Mouse (Mus musculus) left cerebral cortex, adult 18-20 months (tissue): ENCODE data around the gene Larp1. TPM values are rescaled to one million over a fixed set of nuclear protein-coding genes. Genes with fewer than 3 reads are reported as not detected.
A peak's percentile ranks its signal among the peaks of the same experiment; 100 is the strongest.
"Not testable (repeated sequence)": the region's sequence is repeated elsewhere in the genome, so short reads cannot be mapped to it uniquely, and the experiment has no call there.

ENCODE experiments used
- DNase-seq, 2 experiments: peaks; one replicate each; pipeline ENCODE4 v3.0.0; 2021 to 2022; ENCODE audit warnings: low spot score in 2 of 2, mixed read lengths in 1 of 2
- total RNA-seq, 2 experiments: library from RNA; stranded (reverse); gene quantifications; 2 replicates each; pipeline ENCODE4 v1.2.3; 2021

Larp1 gene
- total RNA-seq, 2 experiments from 2014 or later, result 87.5 to 89.1 TPM

- no peak for DNase-seq
These were observed 17.5 kb downstream of the Larp1 start for GRCm38 (mm10) chr11:58026337-58026736.

DNA sequence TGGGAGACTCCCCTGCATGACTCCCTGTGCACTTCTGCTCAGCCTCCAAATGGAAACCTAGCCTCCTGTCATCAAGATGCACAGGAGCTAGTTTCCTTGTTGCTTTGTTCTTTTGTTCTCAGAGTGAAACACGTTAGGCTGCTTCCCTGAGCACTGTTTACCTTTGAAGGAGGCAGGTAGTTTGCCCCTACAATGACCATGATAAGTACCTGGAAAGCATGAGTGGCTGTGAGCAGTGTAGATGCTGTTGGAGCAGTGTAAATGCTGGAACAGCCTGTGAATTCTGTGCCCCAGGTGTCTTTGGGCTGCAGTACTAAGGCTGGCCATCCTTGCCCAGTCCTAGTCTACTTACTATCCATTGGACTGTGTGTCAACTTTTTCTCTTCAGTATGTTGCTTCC is 18.0 kb downstream of the Larp1 start:
- DNase-seq, result no peak

DNA sequence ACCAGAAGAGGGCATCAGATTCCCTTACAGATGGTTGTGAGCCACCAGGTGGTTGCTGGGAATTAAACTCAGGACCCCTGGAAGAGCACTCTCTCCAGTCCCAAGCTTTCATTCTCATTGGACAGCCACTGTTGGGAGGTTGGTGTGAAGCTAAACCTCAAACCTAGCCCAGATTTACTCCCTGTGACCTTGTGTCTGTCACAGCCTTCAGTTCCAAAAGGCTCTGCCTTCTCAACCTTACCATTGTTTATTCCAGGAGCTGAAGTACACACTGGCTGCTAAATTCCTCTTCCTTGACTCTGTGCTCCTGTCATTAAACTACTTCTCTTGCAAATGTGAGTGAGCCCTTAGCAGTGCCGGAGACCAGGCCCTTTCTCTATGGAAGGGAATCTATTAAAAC is 20.1 kb downstream of the Larp1 start:
- no peak for DNase-seq

GRCm38 (mm10) chr11:58029869-58030268 is 21.0 kb downstream of the Larp1 start:
- no peak for DNase-seq

DNA sequence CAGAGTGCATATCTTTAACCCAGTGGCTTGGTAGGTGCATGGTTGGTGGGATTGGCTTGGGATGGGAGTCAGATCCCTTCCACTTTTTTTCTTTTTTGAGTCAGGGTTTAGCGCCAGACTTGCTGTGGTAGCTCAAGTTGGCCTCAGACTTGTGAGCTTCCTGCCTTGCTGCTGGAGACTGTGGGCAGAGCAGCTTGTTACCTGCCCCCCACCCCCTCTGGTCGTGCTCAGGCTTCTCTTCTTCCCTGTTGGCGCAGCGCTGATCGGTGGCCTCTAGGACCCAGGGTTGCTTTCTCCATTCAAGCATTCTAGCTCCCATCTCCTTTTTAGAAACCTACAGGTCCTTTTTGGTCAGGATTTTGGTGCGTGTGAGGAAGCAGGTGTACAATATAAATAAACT is 22.3 kb downstream of the Larp1 start:
- DNase-seq, result no peak

DNA sequence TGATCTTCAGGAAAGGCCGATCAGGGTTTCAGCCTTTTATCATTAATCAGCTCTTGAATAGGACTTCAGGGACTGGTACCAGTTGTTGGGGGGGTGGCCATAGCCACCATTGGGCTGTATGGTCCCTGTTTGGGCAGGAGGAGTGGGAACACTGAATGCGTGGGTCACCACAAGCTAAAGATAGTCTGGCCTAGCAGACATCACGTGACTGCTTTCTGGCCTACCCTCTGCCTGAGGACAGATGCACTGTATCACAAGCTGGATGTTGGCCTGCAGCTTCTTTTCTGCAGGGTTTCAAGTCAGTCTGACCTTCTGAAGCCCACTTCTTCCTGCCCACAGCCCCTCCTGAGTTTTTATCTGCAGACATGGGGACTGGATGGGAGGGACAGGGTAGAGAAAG is 24.8 kb downstream of the Larp1 start:
- DNase-seq, result no peak

GRCm38 (mm10) chr11:58039027-58039426 is 30.2 kb downstream of the Larp1 start:
- no peak for DNase-seq

DNA sequence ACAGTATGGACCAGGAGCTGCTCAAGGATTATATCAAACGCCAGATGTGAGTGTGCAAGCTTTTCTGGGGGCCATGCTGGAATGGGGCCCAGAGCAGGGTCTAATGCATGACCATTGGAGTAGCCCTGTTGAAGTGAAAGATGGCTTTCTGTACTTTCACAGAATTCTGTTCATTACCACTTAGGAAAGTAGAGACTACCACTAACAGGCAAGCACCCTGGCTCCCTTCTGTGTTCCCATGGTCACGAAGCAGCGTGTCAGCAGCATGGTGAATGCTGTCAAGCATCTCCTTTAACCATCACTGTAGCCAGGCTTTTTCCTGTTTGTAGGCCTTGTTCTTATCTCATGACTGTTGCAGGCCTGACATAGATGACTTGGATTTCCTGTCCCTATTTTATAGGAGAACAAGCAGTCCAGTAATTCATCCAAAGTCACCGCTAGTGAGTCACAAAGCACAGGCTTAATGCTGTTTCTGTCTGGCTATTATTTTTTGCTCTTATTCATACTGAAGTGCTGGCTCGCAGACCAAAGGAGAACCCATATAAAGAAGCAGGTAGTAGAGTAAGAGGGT is 34.1 kb downstream of the Larp1 start:
- DNase-seq, result no peak

DNA sequence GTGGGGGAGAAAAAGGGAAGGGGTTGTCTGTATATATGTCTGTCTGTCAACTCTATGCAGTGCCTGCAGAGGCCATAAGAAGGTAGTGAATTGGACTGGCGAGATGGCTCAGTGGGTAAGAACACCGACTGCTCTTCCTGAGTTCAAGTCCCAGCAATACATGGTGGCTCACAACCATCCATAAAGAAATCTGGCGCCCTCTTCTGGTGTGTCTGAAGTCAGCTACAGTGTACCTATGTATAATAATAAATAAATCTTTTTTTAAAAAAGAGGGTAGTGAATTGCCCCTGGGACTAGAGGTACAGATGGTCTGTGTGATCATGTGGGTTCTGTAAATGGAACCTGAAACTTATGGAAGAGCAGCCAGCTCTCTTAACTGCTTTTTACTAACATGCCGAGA is 37.6 kb downstream of the Larp1 start:
- no peak for DNase-seq

GRCm38 (mm10) chr11:58057455-58057854 is 48.6 kb downstream of the Larp1 start:
- peak; percentile 55 to 59 for DNase-seq

DNA sequence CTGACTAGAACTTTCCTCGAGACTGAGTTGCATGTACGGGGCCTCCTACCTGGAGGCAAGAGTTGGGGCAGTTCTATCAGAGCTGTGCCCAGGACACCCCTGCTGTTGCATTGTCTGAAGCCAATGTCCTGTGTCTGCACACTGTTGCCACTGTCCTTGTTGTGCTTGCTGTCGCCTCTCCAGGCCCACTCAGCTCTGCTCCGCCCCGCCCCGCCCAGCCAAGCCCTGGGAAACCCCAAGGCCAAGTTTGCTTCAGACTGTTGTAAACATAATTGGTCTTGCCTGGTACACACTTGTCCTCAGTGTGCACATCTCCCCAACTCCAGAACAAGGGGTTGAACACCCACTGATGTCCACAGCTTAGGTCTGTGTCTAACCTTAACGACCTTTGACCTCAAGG is 50.9 kb downstream of the Larp1 start:
- not testable (repeated sequence) for DNase-seq

DNA sequence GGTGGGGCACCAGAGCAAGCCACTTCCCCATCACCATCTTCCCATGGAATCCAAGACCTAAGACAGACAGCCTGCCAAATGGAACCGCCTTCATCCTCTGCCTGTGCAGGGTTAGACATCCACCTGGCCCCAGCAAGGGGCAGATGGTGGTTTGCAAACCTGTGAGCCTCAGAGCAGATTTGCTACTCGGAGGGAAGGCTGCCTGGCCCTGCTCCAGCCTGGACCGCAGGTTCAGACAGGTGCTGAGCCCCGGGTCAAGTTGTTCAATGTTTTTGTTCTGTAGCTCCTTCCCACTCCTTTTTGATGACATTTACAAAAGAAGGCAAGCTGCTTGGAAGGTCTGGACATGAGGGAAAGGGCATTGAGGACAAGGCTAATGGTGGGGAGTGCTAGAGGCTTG is 52.4 kb downstream of the Larp1 start:
- not testable (repeated sequence) for DNase-seq

DNA sequence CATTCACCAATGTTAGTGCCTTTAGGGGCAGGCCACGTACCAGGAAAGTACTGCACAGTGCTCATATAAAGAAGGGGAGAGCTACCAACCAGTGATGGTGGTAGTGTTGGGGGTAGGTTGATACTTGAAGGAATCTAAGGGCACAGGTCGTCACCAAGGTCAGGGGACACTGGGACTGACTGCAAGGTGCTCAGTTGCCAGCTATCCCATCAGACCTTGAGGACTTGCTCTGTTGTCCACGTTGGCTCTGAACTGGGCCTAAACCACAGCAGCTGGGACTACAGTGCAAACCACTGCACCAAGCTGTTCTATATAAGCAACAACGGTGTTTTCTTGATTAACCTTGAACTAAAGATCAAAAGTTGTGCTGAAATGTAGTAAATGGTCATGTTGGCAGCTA is 53.7 kb downstream of the Larp1 start:
- no peak for DNase-seq

DNA sequence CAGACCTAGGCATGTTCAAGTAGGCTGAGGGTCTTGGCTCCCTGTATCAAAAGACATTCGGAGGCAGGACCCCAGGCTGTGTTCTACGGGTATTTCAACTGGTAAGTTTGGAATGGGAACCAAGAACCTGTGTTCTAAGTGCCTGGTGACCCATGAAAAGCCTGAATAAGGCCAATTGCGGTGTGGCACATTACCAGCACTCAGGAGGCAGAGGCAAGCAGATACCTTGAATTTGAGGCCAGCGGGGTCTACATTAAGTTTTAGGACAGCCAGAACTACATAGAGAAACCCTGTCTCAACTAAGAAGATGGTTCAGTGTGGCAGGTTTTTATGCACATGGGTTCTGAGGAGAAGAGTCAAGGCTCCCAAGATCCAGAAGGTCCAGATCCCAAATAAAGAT is 56.2 kb downstream of the Larp1 start:
- DNase-seq, result no peak

DNA sequence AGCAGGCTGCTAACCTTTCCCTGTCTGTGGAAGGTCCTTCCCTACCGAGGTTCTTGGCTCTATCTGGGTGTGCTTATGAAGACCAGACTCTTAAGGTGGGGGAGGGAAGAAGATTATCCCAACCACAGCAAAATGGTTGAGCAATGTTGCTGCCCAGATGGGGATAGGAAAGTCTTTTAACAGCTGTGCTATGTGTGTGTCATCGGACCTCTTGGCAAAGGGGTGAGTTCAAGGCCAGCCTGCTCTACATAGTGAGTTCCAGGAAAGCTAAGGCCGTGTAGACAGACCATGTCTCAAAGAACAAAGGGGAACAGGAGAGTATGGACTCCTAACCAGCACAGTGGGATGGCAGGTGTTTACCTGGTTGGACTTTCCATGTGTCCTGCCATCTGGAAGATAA is 64.1 kb downstream of the Larp1 start:
- no peak for DNase-seq

GRCm38 (mm10) chr11:58077270-58077669 is 68.4 kb downstream of the Larp1 start:
- no peak for DNase-seq

GRCm38 (mm10) chr11:58081716-58082115 is 72.9 kb downstream of the Larp1 start:
- DNase-seq, result no peak

GRCm38 (mm10) chr11:58092541-58092940 is 83.7 kb downstream of the Larp1 start:
- no peak for DNase-seq

- DNase-seq, result no peak
These were observed 84.2 kb downstream of the Larp1 start, which contains the start of gene Gm12248 for GRCm38 (mm10) chr11:58093021-58093528. Gene Gm12248, minus strand, starts transcription at chr11:58093134.

DNA sequence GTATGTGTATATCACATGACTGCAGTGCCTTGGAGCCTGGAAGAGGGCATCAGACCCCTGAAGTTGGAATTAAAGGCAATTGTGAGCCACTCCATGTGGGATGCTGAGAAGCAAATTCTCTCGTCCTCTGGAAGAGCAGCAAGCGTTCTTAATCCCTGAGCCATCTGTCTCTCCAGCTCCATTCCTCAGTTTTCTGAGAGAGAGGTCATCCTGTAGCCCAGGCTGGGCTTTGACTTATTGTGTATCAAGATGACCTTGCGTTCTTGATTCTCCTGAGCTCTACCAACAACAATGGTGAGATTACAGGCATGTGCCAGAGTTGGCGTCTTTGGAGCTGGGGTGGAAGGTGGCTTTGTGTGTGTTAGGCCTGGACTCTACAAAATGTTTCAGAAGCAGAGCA is 85.9 kb downstream of the Larp1 start:
- no peak for DNase-seq

- no peak for DNase-seq
These were observed 86.7 kb downstream of the Larp1 start for GRCm38 (mm10) chr11:58095561-58095960.

GRCm38 (mm10) chr11:58096160-58096559 is 87.3 kb downstream of the Larp1 start:
- DNase-seq, result no peak

DNA sequence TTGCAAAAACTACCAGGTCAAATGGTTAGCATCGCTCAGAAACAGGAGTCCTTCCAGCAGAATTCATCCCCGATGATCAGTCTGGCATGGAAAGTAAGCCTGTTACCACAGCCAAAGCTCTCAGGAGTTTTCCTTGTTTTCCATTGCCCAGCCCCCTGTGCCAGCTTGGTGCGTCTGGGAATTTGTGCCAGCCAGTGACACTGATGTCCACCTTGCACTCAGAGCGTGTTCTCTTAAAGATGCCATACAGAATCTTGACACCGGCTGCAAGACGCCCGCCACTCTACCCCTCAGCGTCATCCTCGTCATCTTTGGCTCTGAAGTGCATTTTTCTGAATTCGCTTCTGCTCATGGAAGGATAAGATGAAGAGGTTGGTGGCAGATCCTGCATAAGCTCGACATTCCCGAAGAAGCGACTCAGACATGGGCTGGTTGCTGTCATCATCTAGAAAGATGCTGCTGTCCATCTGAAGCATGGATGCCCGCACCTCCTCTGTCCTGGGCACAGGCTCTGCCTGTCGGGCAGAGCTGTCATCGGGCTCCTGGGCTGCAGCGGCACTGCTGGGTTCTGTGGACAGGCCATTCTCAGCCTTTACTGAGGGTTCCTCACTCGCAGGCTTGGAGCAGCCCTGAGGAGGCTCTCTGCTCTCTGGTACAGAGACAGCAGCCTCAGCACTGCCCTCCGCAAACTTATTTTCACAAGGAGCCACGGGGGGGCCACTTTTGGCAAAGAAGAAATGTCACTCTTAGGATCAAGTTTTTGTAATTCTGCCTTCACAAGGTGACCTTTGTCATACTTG is 88.2 kb downstream of the Larp1 start:
- DNase-seq, result no peak
